Mouse (Mus musculus): ENCODE measurements around the gene Mtx2. TPM values are rescaled to one million over a fixed set of nuclear protein-coding genes. Genes with fewer than 3 reads are reported as not detected.

The Mtx2 gene
- total RNA-seq, 2 experiments from 2014 or later: 90.8 to 93.6 TPM

- DNase-seq (ENCODE audit: low spot score in 2 of 2): no peak
These were observed 86.4 kb downstream of the Mtx2 start for GRCm38 (mm10) chr2:74912031-74912430.

DNA sequence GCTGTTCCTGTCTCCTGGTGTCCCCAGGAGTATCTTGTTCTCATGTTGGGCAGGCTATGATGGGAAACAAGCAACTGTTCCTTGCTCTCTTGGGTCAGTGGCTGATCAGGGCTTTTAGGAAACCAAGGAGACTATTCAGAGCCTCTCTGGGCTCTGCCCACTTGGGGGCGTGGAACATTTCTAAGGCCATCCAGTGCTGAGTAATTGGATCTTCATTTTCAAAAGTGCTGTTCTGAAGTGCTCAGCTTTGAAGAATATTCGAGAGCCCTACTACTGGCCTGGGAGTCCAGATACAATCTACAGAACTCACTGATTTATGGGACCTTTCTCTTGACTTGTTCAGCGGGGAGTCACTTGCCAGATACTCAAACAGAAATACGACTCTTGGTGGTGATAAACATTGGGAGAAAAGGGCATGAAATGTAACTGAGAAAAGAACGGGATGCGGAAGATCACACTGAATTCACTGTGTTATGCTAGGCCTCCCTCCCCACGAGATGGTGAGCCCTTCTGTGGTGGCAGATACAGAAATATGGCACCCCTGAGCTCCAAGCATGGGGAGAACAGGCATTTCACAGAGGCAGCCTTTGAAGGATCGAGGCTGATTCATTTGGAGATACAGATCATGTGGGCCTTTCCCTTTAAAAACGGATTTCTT is 92.4 kb downstream of the Mtx2 start:
- no peak for DNase-seq (ENCODE audit: low spot score in 2 of 2)

DNA sequence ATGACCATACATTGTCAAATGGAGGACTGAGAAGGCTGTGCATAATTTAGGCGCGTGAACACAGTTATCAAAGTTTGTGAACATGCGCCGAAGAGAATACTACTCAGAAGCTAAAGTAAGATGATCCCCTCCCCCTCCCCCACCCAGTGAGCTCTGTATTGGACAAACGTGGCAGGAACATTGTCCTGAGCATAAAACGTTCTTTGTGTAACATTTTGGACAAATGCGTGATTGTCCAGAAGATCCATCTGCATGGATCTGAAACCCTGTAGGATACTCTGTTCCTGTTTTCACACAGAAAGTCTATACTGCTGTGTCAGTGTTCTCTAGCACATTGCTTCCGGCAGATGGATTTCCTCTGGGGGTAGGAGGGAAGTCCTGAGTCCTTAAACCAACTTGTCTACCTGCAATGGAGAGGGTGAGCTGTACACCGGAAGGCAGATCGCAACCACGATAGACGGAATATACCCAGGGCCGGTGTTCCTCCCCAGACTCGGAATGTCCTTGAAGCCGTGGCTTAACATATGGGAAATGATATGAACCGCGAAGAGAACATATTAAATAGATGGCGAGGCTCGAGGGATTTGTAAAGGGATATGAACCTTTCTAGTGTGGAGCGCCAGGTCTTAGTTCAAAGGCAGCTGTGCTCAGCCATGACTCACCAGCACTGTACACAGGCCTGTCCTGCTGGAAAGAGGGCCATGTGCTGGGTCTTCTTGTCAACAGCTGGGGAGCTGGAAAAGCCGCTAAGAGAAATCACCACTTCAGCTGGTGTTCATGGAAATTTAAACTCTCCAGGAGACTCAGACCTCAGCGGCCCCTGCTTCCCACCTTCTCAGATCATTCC is 100.6 kb downstream of the Mtx2 start:
- DNase-seq (ENCODE audit: low spot score in 2 of 2): no peak

Other genes starting within 250 kb of the Mtx2 start
- gene Lnpk, start 246.4 kb upstream of the Mtx2 start, total RNA-seq (2021): 10 to 100 TPM; 17.4 to 19.2 TPM
- not detected for gene Evx2, start 166.2 kb upstream of the Mtx2 start, total RNA-seq (2021)
- not detected for gene Hoxd13, start 157.5 kb upstream of the Mtx2 start, total RNA-seq (2021)
- not detected for gene Hoxd12, start 150.8 kb upstream of the Mtx2 start, total RNA-seq (2021)
- gene Hoxd11, start 146.2 kb upstream of the Mtx2 start, total RNA-seq (2021): 1 to 10 TPM in 1 of 2 experiments, not detected in 1; 5.1 TPM
- 1 to 10 TPM in 1 of 2 experiments, under 1 TPM in 1; 0.71 to 5.2 TPM for gene Hoxd10, start 133.9 kb upstream of the Mtx2 start, total RNA-seq (2021)
- 10 to 100 TPM in 1 of 2 experiments, 1 to 10 TPM in 1; 7.1 to 17.8 TPM for gene Hoxd9, start 128.1 kb upstream of the Mtx2 start, total RNA-seq (2021)
- 10 to 100 TPM; 43.9 to 55.4 TPM for gene Hoxd8, start 121.2 kb upstream of the Mtx2 start, total RNA-seq (2021)
- 1 to 10 TPM in 1 of 2 experiments, under 1 TPM in 1; 0.82 to 2.5 TPM for gene Hoxd3, start 113.9 kb upstream of the Mtx2 start, total RNA-seq (2021)
- 10 to 100 TPM; 21.5 to 29.5 TPM for gene Hoxd4, start 113.9 kb upstream of the Mtx2 start, total RNA-seq (2021)
- gene Gm28230, start 99.1 kb upstream of the Mtx2 start, total RNA-seq (2021): 1 to 10 TPM; 1.4 to 3.7 TPM
- under 1 TPM in 1 of 2 experiments, not detected in 1; 0.50 TPM for gene Hoxd1, start 62.8 kb upstream of the Mtx2 start, total RNA-seq (2021)

Data from adrenal gland, postnatal 4 days (tissue).